Mouse (Mus musculus): ENCODE data around the gene Cmtm6. TPM values are rescaled to one million over a fixed set of nuclear protein-coding genes. Genes with fewer than 3 reads are reported as not detected.

Gene Cmtm6
- polyA plus RNA-seq, 1 experiment from 2014 or later, result 51.6 TPM

- H3K4me2 ChIP-seq (ENCODE audit: low read depth, low read length), result peak overlapping the region; percentile 76
- H3K4me3 ChIP-seq (ENCODE audit: low read length), result peak overlapping the region; percentile 66
- WGBS, result 24% methylated on average over 23 of the region's 23 CpGs
- peak overlapping the region; percentile 92 for H3K27ac ChIP-seq (ENCODE audit: low read length)
- no peaks in the 10 kb centered on the region for H3K27me3 ChIP-seq (ENCODE audit: control insufficient read depth, insufficient read depth, low read length)
- H3K9ac ChIP-seq (ENCODE audit: low read length), result peak overlapping the region; percentile 93
- no peaks in the 10 kb centered on the region for H3K36me3 ChIP-seq (ENCODE audit: control insufficient read depth, insufficient read depth)
- ATAC-seq (replicated peaks; ENCODE audit: extremely low read depth, insufficient read depth, low FRiP score), result no peak
- peaks cover 19% of the 10 kb centered on the region for H3K4me1 ChIP-seq (ENCODE audit: control insufficient read depth, insufficient read depth, low read length)
- H3K9me3 ChIP-seq (replicated peaks; ENCODE audit: control insufficient read depth, low read length), result no peaks in the 10 kb centered on the region
These were observed 49.2 kb downstream of the Cmtm6 start for GRCm38 (mm10) chr9:114779984-114780745.

DNA sequence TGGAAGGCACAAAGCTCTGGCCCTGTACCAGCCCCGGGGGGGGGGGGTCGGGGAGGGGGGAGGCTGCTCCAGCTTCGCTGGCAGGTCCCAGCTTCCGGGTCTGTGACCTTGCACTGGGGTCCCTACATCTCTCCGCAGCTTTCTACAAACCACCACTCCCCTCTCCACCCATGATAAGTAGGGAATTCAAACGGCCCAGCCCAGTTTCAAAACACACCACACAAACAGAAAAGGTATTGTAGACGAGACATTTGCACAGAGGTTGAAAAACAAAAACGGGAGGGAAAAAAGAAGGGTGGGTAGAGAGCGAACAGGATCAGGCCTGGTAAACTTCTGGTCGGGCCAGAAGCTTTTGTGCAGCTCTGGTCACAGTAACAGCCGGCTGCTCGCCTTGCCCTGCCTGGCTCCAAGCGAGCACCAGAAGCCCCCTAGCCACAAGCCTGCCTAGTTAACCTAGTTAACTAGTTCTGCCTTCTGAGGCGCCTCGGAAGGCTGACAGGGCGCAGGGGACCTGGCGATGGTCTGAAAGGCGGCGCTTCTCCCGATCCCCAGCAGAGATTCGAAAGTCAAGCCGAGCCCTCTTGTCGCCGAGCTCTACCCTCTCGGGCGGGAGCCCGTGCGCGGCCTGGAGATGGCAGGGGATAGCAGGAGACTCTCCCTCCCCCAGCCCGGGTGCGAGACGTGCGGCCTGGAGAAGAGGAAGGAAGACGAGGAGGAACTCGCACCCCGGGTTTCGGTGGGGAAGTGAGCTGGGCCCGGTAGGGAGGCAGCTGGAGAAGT, 50.0 kb downstream of the Cmtm6 start:
- ATAC-seq (replicated peaks; ENCODE audit: extremely low read depth, insufficient read depth, low FRiP score), result peak; percentile 33
- H3K27me3 ChIP-seq (ENCODE audit: control insufficient read depth, insufficient read depth, low read length), result no peaks in the 10 kb centered on the region
- peak overlapping the region; percentile 76 for H3K4me2 ChIP-seq (ENCODE audit: low read depth, low read length)
- no peaks in the 10 kb centered on the region for H3K9me3 ChIP-seq (replicated peaks; ENCODE audit: control insufficient read depth, low read length)
- under 1% methylated on average over 38 of the region's 38 CpGs for WGBS
- no peaks in the 10 kb centered on the region for H3K36me3 ChIP-seq (ENCODE audit: control insufficient read depth, insufficient read depth)
- peak overlapping the region; percentile 92 for H3K27ac ChIP-seq (ENCODE audit: low read length)
- peak overlapping the region; percentile 66 for H3K4me3 ChIP-seq (ENCODE audit: low read length)
- peaks cover 20% of the 10 kb centered on the region for H3K4me1 ChIP-seq (ENCODE audit: control insufficient read depth, insufficient read depth, low read length)
- peak overlapping the region; percentile 93 for H3K9ac ChIP-seq (ENCODE audit: low read length)

DNA sequence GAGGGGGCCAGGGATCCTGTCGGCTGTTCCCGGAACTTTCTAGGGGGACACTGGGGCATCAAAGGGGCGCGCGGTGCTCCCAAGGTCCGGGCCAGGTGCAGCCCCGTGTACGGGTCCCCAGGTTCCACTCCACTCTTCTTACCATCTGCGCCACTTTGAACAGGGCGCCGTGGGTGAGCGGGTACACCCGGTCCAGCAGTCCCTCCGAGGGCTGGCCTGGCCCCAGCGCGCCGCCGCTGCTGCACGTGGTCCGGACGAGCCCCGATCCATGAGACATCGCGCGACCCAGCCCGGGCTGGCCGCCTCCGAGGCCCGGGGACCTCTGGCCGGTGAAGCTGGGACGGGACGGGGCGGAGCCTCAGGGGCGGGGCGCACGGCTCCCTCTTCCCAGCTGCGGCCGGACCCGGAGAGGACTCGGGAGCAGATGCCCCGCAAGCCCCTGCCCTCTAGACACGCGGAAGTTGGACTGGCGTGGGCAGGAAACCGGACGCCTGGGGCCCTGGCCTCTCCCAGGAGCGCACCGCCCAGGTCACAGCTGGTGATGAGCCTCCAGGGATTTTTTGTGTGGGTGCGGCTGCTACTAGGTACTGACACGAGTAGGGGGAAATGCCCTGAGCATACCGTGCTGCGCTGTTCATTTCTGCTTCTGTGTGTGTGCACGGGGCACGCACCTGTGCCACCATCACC, 50.8 kb downstream of the Cmtm6 start, which contains the start of gene Cmtm7:
Cmtm7 (minus strand) TSS at position 331 of the 687 bp plus-strand sequence.
- ATAC-seq (replicated peaks; ENCODE audit: extremely low read depth, insufficient read depth, low FRiP score), result peak; percentile 88

DNA sequence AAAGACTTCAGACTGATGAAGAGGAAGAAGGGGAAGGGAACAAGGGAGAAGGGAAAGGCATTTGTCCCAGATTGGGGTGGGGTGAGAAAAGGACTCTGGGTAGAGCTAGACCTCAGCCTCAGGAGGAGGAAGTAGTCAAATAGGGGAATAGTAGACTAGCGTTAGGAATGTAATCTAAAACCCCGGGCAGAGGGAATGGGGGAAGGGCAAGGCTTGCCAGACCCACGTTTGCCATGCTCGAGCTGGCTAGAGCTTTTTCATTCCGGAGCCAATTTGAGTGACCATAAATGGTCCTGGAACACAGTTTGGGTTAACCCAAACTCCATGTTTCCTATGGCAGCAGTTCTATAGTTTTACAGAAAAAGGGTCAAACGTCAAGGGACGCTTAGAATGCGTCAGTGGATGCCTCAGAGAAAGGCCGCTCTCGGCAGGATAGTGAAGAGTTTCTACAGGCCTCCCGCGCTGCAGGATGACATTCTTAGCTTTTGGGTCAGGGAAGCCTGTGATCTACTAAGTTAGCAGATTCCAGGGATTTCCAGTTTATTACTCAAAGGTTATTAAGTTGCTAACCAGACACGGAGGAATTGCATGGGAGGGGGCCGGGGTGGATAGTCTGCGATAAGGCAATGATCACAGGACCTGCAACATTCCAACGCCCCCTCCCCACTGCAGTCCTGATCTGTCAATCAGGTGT, 54.7 kb downstream of the Cmtm6 start:
- no peaks in the 10 kb centered on the region for H3K27me3 ChIP-seq (ENCODE audit: control insufficient read depth, insufficient read depth, low read length)
- H3K27ac ChIP-seq (ENCODE audit: low read length), result no peak overlapping the region
- peak overlapping the region; percentile 11; the same call in 1 of the 2 replicates for H3K4me2 ChIP-seq (ENCODE audit: low read depth, low read length)
- no peak overlapping the region for H3K9ac ChIP-seq (ENCODE audit: low read length)
- peaks cover 8% of the 10 kb centered on the region for H3K4me1 ChIP-seq (ENCODE audit: control insufficient read depth, insufficient read depth, low read length)
- ATAC-seq (replicated peaks; ENCODE audit: extremely low read depth, insufficient read depth, low FRiP score), result no peak
- no peaks in the 10 kb centered on the region for H3K9me3 ChIP-seq (replicated peaks; ENCODE audit: control insufficient read depth, low read length)
- WGBS, result 16% methylated on average over 16 of the region's 16 CpGs
- no peaks in the 10 kb centered on the region for H3K36me3 ChIP-seq (ENCODE audit: control insufficient read depth, insufficient read depth)
- no peak overlapping the region for H3K4me3 ChIP-seq (ENCODE audit: low read length)

More for the DNA sequence above, 50.8 kb downstream of the Cmtm6 start, which contains the start of gene Cmtm7:
- under 1% methylated on average over 52 of the region's 54 CpGs for WGBS
- peak within 1 kb of the TSS; percentile 76 for H3K4me2 ChIP-seq (ENCODE audit: low read depth, low read length)
- no peaks in the 10 kb centered on the region for H3K9me3 ChIP-seq (replicated peaks; ENCODE audit: control insufficient read depth, low read length)
- H3K27me3 ChIP-seq (ENCODE audit: control insufficient read depth, insufficient read depth, low read length), result no peaks in the 10 kb centered on the region
- H3K27ac ChIP-seq (ENCODE audit: low read length), result peak within 1 kb of the TSS; percentile 92
- peaks cover 20% of the 10 kb centered on the region for H3K4me1 ChIP-seq (ENCODE audit: control insufficient read depth, insufficient read depth, low read length)
- no peaks in the 10 kb centered on the region for H3K36me3 ChIP-seq (ENCODE audit: control insufficient read depth, insufficient read depth)
- peak within 1 kb of the TSS; percentile 93 for H3K9ac ChIP-seq (ENCODE audit: low read length)
- peak within 1 kb of the TSS; percentile 66 for H3K4me3 ChIP-seq (ENCODE audit: low read length)

DNA sequence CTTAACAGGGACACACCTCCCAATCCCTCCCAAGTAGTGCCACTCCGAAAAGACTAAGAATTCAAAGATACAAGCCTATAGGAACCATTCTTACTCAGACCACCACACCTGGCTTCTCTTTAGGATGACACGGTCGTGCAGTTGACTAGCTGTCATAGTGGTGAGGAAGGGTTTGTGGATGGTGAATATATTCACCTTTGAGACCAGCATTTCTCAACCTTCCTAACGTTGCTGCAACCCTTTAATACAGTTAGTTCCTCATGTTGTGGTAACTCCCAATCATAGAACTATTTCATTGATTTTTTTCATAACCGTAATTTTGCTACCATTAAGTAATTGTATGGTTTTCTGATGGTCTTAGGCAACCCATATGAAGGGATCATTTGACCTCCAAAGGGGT, 56.2 kb downstream of the Cmtm6 start:
- no peaks in the 10 kb centered on the region for H3K9me3 ChIP-seq (replicated peaks; ENCODE audit: control insufficient read depth, low read length)
- H3K36me3 ChIP-seq (ENCODE audit: control insufficient read depth, insufficient read depth), result no peaks in the 10 kb centered on the region
- whole genome bisulfite sequencing, result 95% methylated on average over 5 of the region's 5 CpGs
- no peak overlapping the region for H3K4me3 ChIP-seq (ENCODE audit: low read length)
- H3K27ac ChIP-seq (ENCODE audit: low read length), result no peak overlapping the region
- no peak for ATAC-seq (replicated peaks; ENCODE audit: extremely low read depth, insufficient read depth, low FRiP score)
- no peak overlapping the region for H3K9ac ChIP-seq (ENCODE audit: low read length)
- H3K4me2 ChIP-seq (ENCODE audit: low read depth, low read length), result no peak overlapping the region
- H3K4me1 ChIP-seq (ENCODE audit: control insufficient read depth, insufficient read depth, low read length), result peaks cover 6% of the 10 kb centered on the region; the same call in 1 of the 2 replicates
- H3K27me3 ChIP-seq (ENCODE audit: control insufficient read depth, insufficient read depth, low read length), result no peaks in the 10 kb centered on the region

GRCm38 (mm10) chr9:114787716-114788115, 56.8 kb downstream of the Cmtm6 start:
- H3K27ac ChIP-seq (ENCODE audit: low read length), result no peak overlapping the region
- WGBS, result 83% methylated on average over 7 of the region's 7 CpGs
- no peak for ATAC-seq (replicated peaks; ENCODE audit: extremely low read depth, insufficient read depth, low FRiP score)
- no peak overlapping the region for H3K4me3 ChIP-seq (ENCODE audit: low read length)
- H3K9ac ChIP-seq (ENCODE audit: low read length), result no peak overlapping the region
- H3K36me3 ChIP-seq (ENCODE audit: control insufficient read depth, insufficient read depth), result no peaks in the 10 kb centered on the region
- no peaks in the 10 kb centered on the region for H3K27me3 ChIP-seq (ENCODE audit: control insufficient read depth, insufficient read depth, low read length)
- H3K4me2 ChIP-seq (ENCODE audit: low read depth, low read length), result no peak overlapping the region
- no peaks in the 10 kb centered on the region for H3K9me3 ChIP-seq (replicated peaks; ENCODE audit: control insufficient read depth, low read length)
- peaks cover 6% of the 10 kb centered on the region; the same call in 1 of the 2 replicates for H3K4me1 ChIP-seq (ENCODE audit: control insufficient read depth, insufficient read depth, low read length)

- 77% methylated on average over 8 of the region's 8 CpGs for WGBS
- H3K4me2 ChIP-seq (ENCODE audit: low read depth, low read length), result no peak overlapping the region
- no peak overlapping the region for H3K27ac ChIP-seq (ENCODE audit: low read length)
- H3K4me1 ChIP-seq (ENCODE audit: control insufficient read depth, insufficient read depth, low read length), result peaks cover 6% of the 10 kb centered on the region; the same call in 1 of the 2 replicates
- H3K9ac ChIP-seq (ENCODE audit: low read length), result no peak overlapping the region
- ATAC-seq (replicated peaks; ENCODE audit: extremely low read depth, insufficient read depth, low FRiP score), result no peak
- no peak overlapping the region for H3K4me3 ChIP-seq (ENCODE audit: low read length)
- no peaks in the 10 kb centered on the region for H3K36me3 ChIP-seq (ENCODE audit: control insufficient read depth, insufficient read depth)
- no peaks in the 10 kb centered on the region for H3K27me3 ChIP-seq (ENCODE audit: control insufficient read depth, insufficient read depth, low read length)
- H3K9me3 ChIP-seq (replicated peaks; ENCODE audit: control insufficient read depth, low read length), result no peaks in the 10 kb centered on the region
These were observed 57.8 kb downstream of the Cmtm6 start for GRCm38 (mm10) chr9:114788697-114789096.

GRCm38 (mm10) chr9:114789557-114789956, 58.6 kb downstream of the Cmtm6 start:
- no peak overlapping the region for H3K4me3 ChIP-seq (ENCODE audit: low read length)
- ATAC-seq (replicated peaks; ENCODE audit: extremely low read depth, insufficient read depth, low FRiP score), result no peak
- H3K4me1 ChIP-seq (ENCODE audit: control insufficient read depth, insufficient read depth, low read length), result peaks cover 6% of the 10 kb centered on the region; the same call in 1 of the 2 replicates
- H3K9ac ChIP-seq (ENCODE audit: low read length), result no peak overlapping the region
- H3K36me3 ChIP-seq (ENCODE audit: control insufficient read depth, insufficient read depth), result no peaks in the 10 kb centered on the region
- H3K27me3 ChIP-seq (ENCODE audit: control insufficient read depth, insufficient read depth, low read length), result no peaks in the 10 kb centered on the region
- no peaks in the 10 kb centered on the region for H3K9me3 ChIP-seq (replicated peaks; ENCODE audit: control insufficient read depth, low read length)
- WGBS, result 64% methylated on average over 7 of the region's 7 CpGs
- H3K27ac ChIP-seq (ENCODE audit: low read length), result no peak overlapping the region
- no peak overlapping the region for H3K4me2 ChIP-seq (ENCODE audit: low read depth, low read length)
